Mouse (Mus musculus) testis, adult 2 months (tissue): ENCODE data around the gene Pea15a. TPM values are rescaled to one million over a fixed set of nuclear protein-coding genes. Genes with fewer than 3 reads are reported as not detected.

Experiments used
- H3K27ac ChIP-seq: fragments of 200-500 bp; 2 replicates; pipeline ENCODE4 v1.5.1; 2012; ENCODE audit warnings: low read depth, low read length; ENCODE audit not compliant: control insufficient read depth, insufficient read depth
- H3K27me3 ChIP-seq: fragments of 200-500 bp; 2 replicates; pipeline ENCODE4 v1.6.1; 2012; ENCODE audit warnings: mild to moderate bottlenecking, low read length, moderate library complexity; ENCODE audit not compliant: control insufficient read depth, insufficient read depth
- H3K36me3 ChIP-seq: fragments of 200-500 bp; 2 replicates; pipeline ENCODE4 v1.6.1; 2012; ENCODE audit warnings: mild to moderate bottlenecking, low read length; ENCODE audit not compliant: control insufficient read depth, insufficient read depth
- H3K4me1 ChIP-seq: fragments of 200-500 bp; 2 replicates; pipeline ENCODE4 v1.6.1; 2012; ENCODE audit warnings: low read length; ENCODE audit not compliant: control insufficient read depth, insufficient read depth
- H3K4me3 ChIP-seq: fragments of 200-500 bp; 2 replicates; pipeline ENCODE4 v1.5.1; 2012; ENCODE audit warnings: low read depth, mild to moderate bottlenecking, low read length, moderate library complexity, mixed read lengths; ENCODE audit not compliant: control insufficient read depth
- CTCF ChIP-seq: fragments of 200-500 bp; IDR thresholded peaks from 2 replicates; pipeline ENCODE4 v1.5.1; 2012; ENCODE audit warnings: low read depth, mild to moderate bottlenecking, inconsistent platforms, low read length, moderate library complexity; ENCODE audit not compliant: control insufficient read depth, insufficient read depth, insufficient replicate concordance
- POLR2A ChIP-seq: fragments of 200-500 bp; IDR thresholded peaks from 2 replicates; pipeline ENCODE4 v1.6.1; 2012; ENCODE audit warnings: low read depth, mild to moderate bottlenecking, inconsistent platforms, low read length, moderate library complexity; ENCODE audit not compliant: control insufficient read depth
- polyA plus RNA-seq: library from polyadenylated mRNA; depleted of rRNA; stranded (reverse); fragments of >200 nt; gene quantifications from 2 replicates; pipeline ENCODE4 v1.2.3, GENCODE M21; 2012

Gene Pea15a
- polyA plus RNA-seq, 1 experiment, result 15.8 TPM

- no peak overlapping the region for H3K27ac ChIP-seq
- peaks cover 4% of the 10 kb centered on the region for H3K36me3 ChIP-seq
- peaks cover 15% of the 10 kb centered on the region for H3K4me1 ChIP-seq
- no peak overlapping the region for H3K4me3 ChIP-seq
- no peak for TF ChIP-seq POLR2A
- TF ChIP-seq CTCF, result no peak
- H3K27me3 ChIP-seq, result no peaks in the 10 kb centered on the region
Measured at GRCm38 (mm10) chr1:172198316-172198715, 8.3 kb downstream of the Pea15a start.

- no peaks in the 10 kb centered on the region for H3K27me3 ChIP-seq
- H3K4me3 ChIP-seq, result no peak overlapping the region
- H3K27ac ChIP-seq, result no peak overlapping the region
- TF ChIP-seq CTCF (no peak), POLR2A (no peak)
- peaks cover 11% of the 10 kb centered on the region for H3K4me1 ChIP-seq
- H3K36me3 ChIP-seq, result peaks cover 4% of the 10 kb centered on the region
Measured at GRCm38 (mm10) chr1:172197851-172198250, 8.8 kb downstream of the Pea15a start.

DNA sequence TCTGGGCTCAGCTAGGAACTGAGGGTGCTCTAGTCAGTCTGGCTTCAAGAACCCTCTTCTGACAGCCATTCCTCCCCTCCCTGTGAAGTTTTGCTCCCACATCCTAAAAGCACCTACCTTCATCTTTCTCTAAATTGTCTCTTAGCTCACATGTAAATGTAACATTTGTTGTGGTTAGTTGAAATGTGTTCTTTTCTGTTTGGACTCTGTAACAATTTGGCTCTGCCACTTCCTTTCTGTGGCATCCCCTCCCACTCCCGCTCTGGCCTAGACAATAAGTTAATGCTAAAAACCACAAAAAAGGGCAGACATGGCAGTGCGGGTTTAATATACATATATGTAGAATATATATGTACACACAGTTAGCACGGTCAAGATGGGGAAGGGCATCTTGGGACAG, 9.5 kb downstream of the Pea15a start:
- no peak overlapping the region for H3K27ac ChIP-seq
- peaks cover 6% of the 10 kb centered on the region for H3K4me1 ChIP-seq
- peaks cover 4% of the 10 kb centered on the region for H3K36me3 ChIP-seq
- no peaks in the 10 kb centered on the region for H3K27me3 ChIP-seq
- TF ChIP-seq CTCF (no peak), POLR2A (no peak)
- no peak overlapping the region for H3K4me3 ChIP-seq

- no peak overlapping the region for H3K27ac ChIP-seq
- peaks cover 4% of the 10 kb centered on the region for H3K36me3 ChIP-seq
Measured at GRCm38 (mm10) chr1:172194435-172194834, 12.2 kb downstream of the Pea15a start.

GRCm38 (mm10) chr1:172192217-172192616, 14.4 kb downstream of the Pea15a start:
- no peak overlapping the region for H3K4me3 ChIP-seq

More at GRCm38 (mm10) chr1:172194435-172194834, 12.2 kb downstream of the Pea15a start:
- TF ChIP-seq CTCF (no peak), POLR2A (no peak)
- no peak overlapping the region for H3K4me3 ChIP-seq
- no peaks in the 10 kb centered on the region for H3K4me1 ChIP-seq
- H3K27me3 ChIP-seq, result no peaks in the 10 kb centered on the region

GRCm38 (mm10) chr1:172191578-172191977, 15.0 kb downstream of the Pea15a start:
- H3K36me3 ChIP-seq, result peaks cover 8% of the 10 kb centered on the region
- no peak overlapping the region for H3K4me3 ChIP-seq
- no peaks in the 10 kb centered on the region for H3K4me1 ChIP-seq
- no peaks in the 10 kb centered on the region for H3K27me3 ChIP-seq
- TF ChIP-seq CTCF (no peak), POLR2A (no peak)
- H3K27ac ChIP-seq, result no peak overlapping the region

More at GRCm38 (mm10) chr1:172192217-172192616, 14.4 kb downstream of the Pea15a start:
- no peak for TF ChIP-seq CTCF
- TF ChIP-seq POLR2A, result no peak
- Histone ChIP-seq H3K4me1 (no peaks in the 10 kb centered on the region), H3K36me3 (peaks cover 6% of the 10 kb centered on the region), H3K27ac (no peak overlapping the region; the same call in 1 of the 2 replicates), H3K27me3 (no peaks in the 10 kb centered on the region)

GRCm38 (mm10) chr1:172188891-172189290, 17.7 kb downstream of the Pea15a start:
- no peak overlapping the region for H3K27ac ChIP-seq
- no peaks in the 10 kb centered on the region for H3K4me1 ChIP-seq
- peaks cover 4% of the 10 kb centered on the region for H3K36me3 ChIP-seq
- TF ChIP-seq POLR2A (no peak), CTCF (peak; percentile 50; the same call in 1 of the 2 replicates)
- no peak overlapping the region for H3K4me3 ChIP-seq
- no peaks in the 10 kb centered on the region for H3K27me3 ChIP-seq
